Mouse (Mus musculus) forebrain, embryonic 11.5 days (tissue): ENCODE data around the gene Gm6096. TPM values are rescaled to one million over a fixed set of nuclear protein-coding genes. Genes with fewer than 3 reads are reported as not detected.

ENCODE experiments used
- polyA plus RNA-seq: library from polyadenylated mRNA; unstranded; fragments of >200 nt; fragmentation: Nextera tagmentation; extraction: Ambion mirVana; gene quantifications from 2 replicates; pipeline ENCODE4 v1.2.1, GENCODE M21; 2014

Gm6096 gene
- polyA plus RNA-seq, 1 experiment from 2014 or later = 0.60 TPM

Other genes starting within 250 kb of the Gm6096 start
- not detected in 2 replicates for gene Scgb2b27, start 237.1 kb upstream of the Gm6096 start, polyA plus RNA-seq
- not detected in 2 replicates for gene Scgb1b27, start 229.6 kb upstream of the Gm6096 start, polyA plus RNA-seq
- not detected in 2 replicates for gene Scgb1b30, start 155.6 kb upstream of the Gm6096 start, polyA plus RNA-seq
- 3.9 and 5.7 TPM in 2 replicates for gene Wtip, start 117.8 kb upstream of the Gm6096 start, polyA plus RNA-seq
- gene Uba2, start 81.4 kb upstream of the Gm6096 start, polyA plus RNA-seq = 270 and 276 TPM in 2 replicates
- 62.3 and 66.5 TPM in 2 replicates for gene Pdcd2l, start 54.4 kb upstream of the Gm6096 start, polyA plus RNA-seq
- gene Gpi1, start 20.7 kb upstream of the Gm6096 start, polyA plus RNA-seq = 376 and 377 TPM in 2 replicates
- 27.4 and 32.7 TPM in 2 replicates for gene 4931406P16Rik, start 62.5 kb downstream of the Gm6096 start, polyA plus RNA-seq
- gene Lsm14a, start 142.3 kb downstream of the Gm6096 start, polyA plus RNA-seq = 66.8 and 69.1 TPM in 2 replicates